Mouse (Mus musculus) liver, embryonic 13.5 days (tissue): ENCODE results near the gene Hoxa6. TPM values are rescaled to one million over a fixed set of nuclear protein-coding genes. Genes with fewer than 3 reads are reported as not detected.
A peak's percentile ranks its signal among the peaks of the same experiment; 100 is the strongest.

Experiments used
- ATAC-seq: fragments of 200-750 bp; cut with Nextera tagmentation; 2 replicates; pipeline ENCODE4 v1.8.0; 2017; ENCODE audit warnings: low read depth, mild to moderate bottlenecking, moderate number of reproducible peaks, moderate library complexity
- DNase-seq: peaks from one replicate; pipeline ENCODE4 v3.0.0; 2022
- H3K27ac ChIP-seq: fragments of 300-500 bp; sonication (generic); 2 replicates; pipeline ENCODE4 v1.5.1; 2015; ENCODE audit warnings: moderate library complexity, mild to moderate bottlenecking, inconsistent platforms
- H3K27me3 ChIP-seq: fragments of 300-500 bp; sonication (generic); 2 replicates; pipeline ENCODE4 v1.6.1; 2015; ENCODE audit warnings: mild to moderate bottlenecking, inconsistent platforms
- H3K36me3 ChIP-seq: fragments of 300-500 bp; sonication (generic); 2 replicates; pipeline ENCODE4 v1.6.1; 2015; ENCODE audit warnings: mild to moderate bottlenecking, inconsistent platforms
- H3K4me1 ChIP-seq: fragments of 300-500 bp; sonication (generic); replicated peaks from 2 replicates; pipeline ENCODE4 v1.6.1; 2015; ENCODE audit warnings: inconsistent platforms
- H3K4me2 ChIP-seq: fragments of 300-500 bp; sonication (generic); 2 replicates; pipeline ENCODE4 v1.6.1; 2015; ENCODE audit warnings: inconsistent platforms, mild to moderate bottlenecking, moderate library complexity
- H3K4me3 ChIP-seq: fragments of 300-500 bp; sonication (generic); replicated peaks from 2 replicates; pipeline ENCODE4 v1.5.1; 2015; ENCODE audit warnings: mild to moderate bottlenecking, inconsistent platforms
- H3K9ac ChIP-seq: fragments of 300-500 bp; sonication (generic); 2 replicates; pipeline ENCODE4 v1.6.1; 2015; ENCODE audit warnings: mild to moderate bottlenecking, inconsistent platforms
- H3K9me3 ChIP-seq: fragments of 300-500 bp; sonication (generic); replicated peaks from 2 replicates; pipeline ENCODE4 v1.6.1; 2016; ENCODE audit warnings: inconsistent platforms
- WGBS: fragments of 180-500 bp; shearing (Covaris S2); methylation state at CpG from one replicate; pipeline ENCODE4 v1.1.7; 2015; ENCODE audit not compliant: insufficient replicate concordance; 5-methylcytosine and 5-hydroxymethylcytosine counted together
- polyA plus RNA-seq: library from polyadenylated mRNA; unstranded; fragments of >200 nt; fragmentation: Nextera tagmentation; extraction: Ambion mirVana; gene quantifications from 2 replicates; pipeline ENCODE4 v1.2.1, GENCODE M21; 2015

The Hoxa6 gene
- polyA plus RNA-seq, 1 experiment from 2014 or later: not detected

DNA sequence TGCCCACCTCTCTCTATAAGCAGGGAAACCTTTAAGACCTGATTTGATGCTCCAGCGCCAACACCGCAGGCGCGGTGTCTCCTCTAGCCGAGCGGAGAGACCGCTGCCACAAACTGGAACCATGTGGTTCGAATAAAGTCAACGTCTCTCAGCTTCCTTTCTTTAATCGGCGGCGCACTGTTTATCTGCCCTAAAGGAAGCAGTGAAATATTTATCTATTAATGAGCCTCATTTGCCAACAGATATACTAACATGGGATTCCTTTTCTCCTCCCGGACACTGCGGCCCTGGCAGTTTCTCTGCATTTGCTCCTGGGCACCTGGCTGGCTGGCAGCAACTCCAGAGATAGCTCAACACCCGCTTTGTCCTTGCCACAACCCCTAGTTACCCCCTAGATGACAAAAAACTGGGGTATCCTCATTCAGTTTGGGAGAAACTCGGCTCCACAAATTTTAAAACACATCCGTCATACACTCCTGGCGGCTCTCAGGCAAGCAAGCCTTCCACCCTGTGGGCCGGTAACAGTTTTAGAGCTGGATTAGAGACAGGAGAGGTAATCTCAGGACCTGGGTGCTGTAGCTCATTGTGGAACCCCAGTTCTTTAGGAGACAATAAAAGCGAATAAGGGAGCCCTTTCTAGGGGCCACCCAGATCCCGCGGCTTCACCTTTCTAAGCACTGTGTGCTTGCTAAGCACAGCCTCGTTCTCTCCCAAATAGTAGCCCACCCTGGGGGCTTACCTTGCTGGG, 9.5 kb upstream of the Hoxa6 start:
- H3K4me3 ChIP-seq: peak overlapping the region; percentile 37; the same call in 1 of the 2 replicates
- H3K4me2 ChIP-seq: peak overlapping the region; percentile 46
- 11% methylated on average over 23 of the region's 23 CpGs for WGBS
- no peak overlapping the region for H3K27ac ChIP-seq
- H3K9me3 ChIP-seq: no peaks in the 10 kb centered on the region
- no peak overlapping the region for H3K9ac ChIP-seq
- no peak for ATAC-seq
- no peaks in the 10 kb centered on the region for H3K36me3 ChIP-seq
- peaks cover 100% of the 10 kb centered on the region for H3K27me3 ChIP-seq
- H3K4me1 ChIP-seq: peaks cover 15% of the 10 kb centered on the region
- no peak for DNase-seq

DNA sequence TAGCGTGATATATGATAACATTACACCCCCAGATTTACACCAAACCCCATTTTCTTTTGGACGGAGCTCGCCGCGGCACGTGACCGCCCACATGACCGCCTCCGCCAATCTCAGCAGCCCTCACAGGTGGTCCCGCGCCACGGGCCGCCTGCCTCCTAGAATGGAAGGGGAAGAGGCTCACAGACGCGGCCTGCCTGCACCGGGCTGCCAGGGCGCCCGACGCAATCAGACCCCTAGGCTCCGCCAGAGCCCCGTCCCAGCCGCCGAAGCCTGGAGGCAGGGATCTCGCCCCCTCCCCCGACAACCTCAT, 8.9 kb upstream of the Hoxa6 start:
- Histone ChIP-seq H3K9me3 (no peaks in the 10 kb centered on the region), H3K9ac (no peak overlapping the region), H3K27me3 (peaks cover 100% of the 10 kb centered on the region), H3K4me2 (peak overlapping the region; percentile 46), H3K27ac (no peak overlapping the region), H3K4me3 (peak overlapping the region; percentile 37), H3K36me3 (no peaks in the 10 kb centered on the region), H3K4me1 (peaks cover 15% of the 10 kb centered on the region)
- 2% methylated on average over 25 of the region's 25 CpGs for WGBS
- no peak for ATAC-seq
- no peak for DNase-seq

DNA sequence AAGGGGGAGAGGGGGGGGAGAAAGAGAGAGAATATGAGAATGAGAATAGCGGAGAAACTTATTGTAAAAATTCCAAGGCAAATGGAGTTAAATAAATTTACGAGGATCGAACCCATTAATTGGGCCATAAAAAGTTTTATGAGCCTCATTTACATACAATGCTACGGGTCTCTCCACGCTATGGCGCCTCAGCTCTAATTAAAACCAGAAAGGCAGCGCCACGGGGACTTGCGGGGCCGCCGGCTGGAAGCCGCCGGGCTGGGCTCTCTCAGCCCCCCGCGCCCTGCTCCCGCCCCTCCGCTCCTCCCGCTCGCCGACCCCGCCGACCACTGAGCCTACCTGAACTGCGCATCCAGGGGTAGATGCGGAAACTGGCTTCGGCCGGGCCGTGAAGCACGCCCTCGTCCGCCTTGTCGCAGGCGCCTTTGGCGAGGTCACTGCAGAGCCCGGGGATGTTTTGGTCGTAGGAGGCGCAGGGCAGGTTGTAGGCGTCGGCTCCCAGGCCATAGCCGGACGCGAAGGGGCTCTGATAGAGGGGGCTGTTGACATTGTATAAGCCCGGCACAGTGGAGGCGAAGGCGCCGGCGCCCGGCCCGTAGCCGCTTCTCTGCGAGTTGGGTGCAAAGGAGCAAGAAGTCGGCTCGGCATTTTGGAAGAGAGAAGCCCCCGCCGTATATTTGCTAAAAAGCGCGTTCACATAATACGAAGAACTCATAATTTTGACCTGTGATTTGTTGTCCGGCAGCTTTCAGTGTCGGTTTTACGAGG, 8.4 kb upstream of the Hoxa6 start:
- H3K9ac ChIP-seq: no peak overlapping the region

DNA sequence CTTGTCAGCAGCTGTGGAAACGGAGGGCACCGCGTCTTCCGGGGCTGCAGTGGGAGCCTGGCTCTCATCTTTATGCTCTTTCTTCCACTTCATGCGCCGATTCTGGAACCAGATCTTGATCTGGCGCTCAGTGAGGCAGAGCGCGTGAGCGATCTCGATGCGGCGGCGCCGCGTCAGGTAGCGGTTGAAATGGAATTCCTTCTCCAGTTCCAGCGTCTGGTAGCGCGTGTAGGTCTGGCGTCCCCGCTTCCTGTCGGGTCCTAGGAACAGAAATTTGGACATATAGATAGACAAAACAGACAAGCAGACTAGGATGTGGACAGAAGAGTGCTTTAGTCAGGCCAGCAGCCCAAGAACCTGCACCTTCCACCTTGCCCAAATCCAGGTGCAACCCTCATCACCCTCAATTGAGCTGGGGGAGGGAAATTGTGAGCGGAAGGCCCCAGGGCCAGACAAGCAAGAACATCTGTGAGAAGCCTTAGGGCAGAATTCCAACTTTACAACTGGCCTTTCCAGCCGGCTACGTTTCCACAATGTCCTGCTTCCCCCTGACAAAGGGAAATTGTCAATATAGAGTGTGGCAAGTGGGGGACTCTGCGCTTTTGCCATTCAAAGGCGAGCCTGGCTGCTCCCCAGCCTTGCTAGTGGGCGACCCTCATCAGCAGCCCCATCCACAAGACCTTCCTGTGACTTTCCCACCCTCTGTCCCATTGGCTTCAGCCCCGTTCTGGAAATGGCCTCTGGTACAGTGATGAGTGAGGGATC, 7.4 kb upstream of the Hoxa6 start:
- no peak for ATAC-seq
- Histone ChIP-seq H3K27me3 (peaks cover 100% of the 10 kb centered on the region), H3K36me3 (no peaks in the 10 kb centered on the region), H3K4me1 (peaks cover 15% of the 10 kb centered on the region), H3K9me3 (no peaks in the 10 kb centered on the region), H3K4me3 (no peak overlapping the region), H3K4me2 (no peak overlapping the region), H3K27ac (no peak overlapping the region), H3K9ac (no peak overlapping the region)
- DNase-seq: no peak
- 2% methylated on average over 30 of the region's 30 CpGs for WGBS

More for the DNA sequence above, 8.4 kb upstream of the Hoxa6 start:
- no peaks in the 10 kb centered on the region for H3K9me3 ChIP-seq
- 1% methylated on average over 60 of the region's 60 CpGs for WGBS
- H3K4me1 ChIP-seq: peaks cover 16% of the 10 kb centered on the region
- peaks cover 100% of the 10 kb centered on the region for H3K27me3 ChIP-seq
- H3K4me2 ChIP-seq: peak overlapping the region; percentile 46
- ATAC-seq: no peak
- H3K27ac ChIP-seq: no peak overlapping the region
- peak overlapping the region; percentile 37 for H3K4me3 ChIP-seq
- no peaks in the 10 kb centered on the region for H3K36me3 ChIP-seq
- no peak for DNase-seq

DNA sequence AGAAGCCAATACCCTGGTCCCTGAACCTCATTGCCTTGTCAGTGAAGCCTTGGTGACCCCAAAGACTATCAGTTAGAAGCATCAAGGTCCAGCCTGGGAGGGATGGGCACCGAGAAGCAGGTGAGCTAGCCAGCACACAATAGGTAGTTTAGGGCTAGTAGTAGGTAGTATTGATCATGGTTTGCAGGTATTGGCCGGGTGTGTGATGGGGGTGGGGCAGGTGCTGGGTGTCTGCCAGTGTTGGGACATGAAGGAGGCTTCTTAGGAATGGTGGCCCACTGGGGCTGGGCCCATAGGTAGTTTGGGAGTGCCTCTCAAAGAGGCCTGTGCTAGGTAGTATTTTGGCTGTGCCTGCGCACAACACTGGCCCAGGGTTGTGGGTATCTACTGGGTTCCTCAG, 6.5 kb upstream of the Hoxa6 start:
- ATAC-seq: no peak
- Histone ChIP-seq H3K36me3 (no peaks in the 10 kb centered on the region), H3K4me1 (peaks cover 15% of the 10 kb centered on the region), H3K27me3 (peaks cover 100% of the 10 kb centered on the region), H3K4me3 (no peak overlapping the region), H3K4me2 (no peak overlapping the region), H3K27ac (no peak overlapping the region), H3K9ac (no peak overlapping the region), H3K9me3 (no peaks in the 10 kb centered on the region)
- DNase-seq: no peak
- WGBS: 18% methylated on average over 3 of the region's 3 CpGs

DNA sequence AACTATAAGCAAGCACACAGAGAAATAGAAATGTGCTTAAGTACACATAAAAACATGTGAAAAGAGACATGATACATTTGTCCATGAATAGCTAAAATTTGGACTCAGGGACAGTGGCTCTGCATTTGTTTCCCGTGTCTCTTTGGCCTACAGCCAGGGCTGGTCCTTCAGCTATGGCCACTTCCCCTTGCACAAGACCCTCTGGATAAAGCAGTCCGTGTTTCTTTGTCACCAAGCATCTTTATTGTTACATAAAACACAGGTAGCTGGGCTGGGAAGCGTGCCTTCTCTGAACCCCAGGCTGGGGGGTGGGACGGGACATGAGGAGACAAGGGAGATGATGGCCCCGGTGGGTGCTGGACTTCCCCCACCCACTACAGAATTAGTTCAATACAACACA, 5.7 kb upstream of the Hoxa6 start:
- DNase-seq (no peak), ATAC-seq (no peak)
- 20% methylated on average over 5 of the region's 5 CpGs for WGBS
- H3K9ac ChIP-seq: no peak overlapping the region
- no peaks in the 10 kb centered on the region for H3K9me3 ChIP-seq
- H3K36me3 ChIP-seq: no peaks in the 10 kb centered on the region
- no peak overlapping the region for H3K4me2 ChIP-seq
- no peak overlapping the region for H3K27ac ChIP-seq
- H3K4me1 ChIP-seq: peaks cover 15% of the 10 kb centered on the region
- H3K4me3 ChIP-seq: no peak overlapping the region
- peaks cover 100% of the 10 kb centered on the region for H3K27me3 ChIP-seq

DNA sequence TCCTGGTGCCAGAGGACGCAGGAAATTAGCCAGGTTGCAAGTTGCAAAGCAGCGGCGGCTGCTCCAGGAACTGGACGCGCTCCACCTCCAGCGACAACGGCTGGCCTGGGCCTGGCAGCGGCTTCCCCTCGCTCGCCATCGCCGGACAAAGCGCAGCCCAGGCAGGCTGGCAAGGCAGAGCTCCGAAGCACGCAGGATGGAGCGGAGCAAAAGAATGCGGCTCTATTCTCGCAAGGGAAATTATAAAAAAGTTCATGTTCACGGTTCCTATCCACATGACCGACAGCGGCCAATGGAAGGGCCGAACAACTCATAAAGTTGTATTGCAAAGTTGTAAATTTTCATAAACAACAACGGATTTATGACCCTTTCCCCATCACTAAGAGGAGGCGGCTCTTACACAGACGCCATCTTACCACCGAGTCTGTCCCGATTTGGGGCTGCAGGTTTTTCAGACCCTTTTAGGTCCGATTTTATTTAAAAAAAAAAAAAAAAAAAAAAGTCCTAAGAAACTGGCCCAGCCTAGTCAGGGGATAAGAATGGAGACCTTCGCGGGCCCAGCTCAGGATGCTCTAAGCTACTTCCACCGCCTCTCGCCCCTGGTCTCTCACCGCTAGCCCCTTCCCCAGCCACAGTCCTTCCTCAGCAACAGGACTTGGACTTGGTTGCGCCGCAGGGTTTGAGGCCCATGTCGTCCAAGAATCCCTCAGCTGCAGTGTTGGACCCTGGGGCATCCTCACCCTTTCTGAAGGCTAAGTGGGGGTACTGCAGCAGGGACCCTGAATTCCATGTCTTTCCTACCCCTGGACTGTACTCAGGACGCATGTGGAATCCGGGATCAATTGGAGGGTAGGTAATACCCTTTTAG, 4.8 kb upstream of the Hoxa6 start, which contains the start of the genes Hoxa3 and Gm28308:
Gene Hoxa3, minus strand, starts transcription at position 218 of the 868 bp plus-strand sequence.
Gene Gm28308, minus strand, starts transcription at position 221 of the 868 bp plus-strand sequence.
- no peak for ATAC-seq
- H3K4me3 ChIP-seq: peak within 1 kb of the TSS; percentile 36
- no peak within 1 kb of the TSS for H3K9ac ChIP-seq
- peak within 1 kb of the TSS; percentile 48 for H3K4me2 ChIP-seq
- H3K36me3 ChIP-seq: no peaks in the 10 kb centered on the region
- no peak for DNase-seq
- no peak within 1 kb of the TSS for H3K27ac ChIP-seq
- 4% methylated on average over 38 of the region's 38 CpGs for WGBS
- peaks cover 100% of the 10 kb centered on the region for H3K27me3 ChIP-seq
- H3K4me1 ChIP-seq: peaks cover 15% of the 10 kb centered on the region
- no peaks in the 10 kb centered on the region for H3K9me3 ChIP-seq

DNA sequence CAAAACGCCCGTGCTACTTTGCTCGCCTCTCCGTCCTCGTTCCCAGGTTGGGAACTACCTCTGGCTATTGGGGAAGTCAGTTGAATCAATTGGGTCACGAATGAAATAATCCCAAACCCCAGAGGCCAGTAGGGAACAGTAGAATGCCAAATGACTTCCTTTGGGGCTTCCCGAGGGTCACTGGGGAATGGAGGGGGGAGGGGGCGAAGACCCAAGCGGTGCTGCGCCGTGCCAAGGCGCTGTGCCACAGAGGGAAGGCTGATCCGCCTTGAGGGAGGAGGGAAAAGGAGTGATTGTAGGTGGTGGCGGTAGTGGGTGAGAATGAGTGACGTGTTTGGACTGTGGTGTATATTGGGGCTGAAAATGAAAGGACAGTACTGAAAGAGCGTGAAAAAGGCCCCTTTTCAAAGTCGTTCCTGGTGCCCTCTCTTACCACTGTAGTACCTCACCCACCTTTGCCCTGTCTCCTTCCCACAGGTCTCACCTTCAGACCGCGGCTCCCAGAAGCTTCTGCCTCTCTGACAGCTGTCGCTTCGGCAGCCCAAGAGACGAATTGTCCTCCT, 4.1 kb upstream of the Hoxa6 start:
- DNase-seq (no peak), ATAC-seq (no peak)
- 2% methylated on average over 20 of the region's 22 CpGs for whole genome bisulfite sequencing
- Histone ChIP-seq H3K36me3 (no peaks in the 10 kb centered on the region), H3K4me1 (peaks cover 14% of the 10 kb centered on the region), H3K9ac (no peak overlapping the region), H3K27me3 (peaks cover 100% of the 10 kb centered on the region), H3K4me2 (peak overlapping the region; percentile 48), H3K4me3 (peak overlapping the region; percentile 36), H3K9me3 (no peaks in the 10 kb centered on the region), H3K27ac (no peak overlapping the region)

DNA sequence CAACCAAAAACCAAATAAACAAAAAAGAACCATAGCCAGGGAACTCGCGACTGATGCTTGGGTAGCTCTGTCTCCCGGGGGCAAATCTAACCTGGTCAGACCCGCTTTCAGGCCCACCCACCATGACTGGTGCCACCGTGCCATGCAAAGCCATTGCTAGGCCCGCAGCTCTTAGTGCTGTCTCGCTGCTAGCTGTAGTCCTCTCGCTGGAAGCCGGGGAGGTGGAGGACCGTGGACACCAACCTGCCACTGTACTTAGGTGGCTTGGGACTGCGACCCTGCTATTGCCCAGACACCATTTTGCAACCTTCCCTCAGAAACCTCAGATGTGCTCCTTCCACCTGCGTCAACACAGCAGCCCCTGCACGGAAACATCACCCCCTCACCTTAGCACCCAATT, 3.4 kb upstream of the Hoxa6 start:
- H3K27ac ChIP-seq: no peak overlapping the region
- no peak for ATAC-seq
- DNase-seq: no peak

DNA sequence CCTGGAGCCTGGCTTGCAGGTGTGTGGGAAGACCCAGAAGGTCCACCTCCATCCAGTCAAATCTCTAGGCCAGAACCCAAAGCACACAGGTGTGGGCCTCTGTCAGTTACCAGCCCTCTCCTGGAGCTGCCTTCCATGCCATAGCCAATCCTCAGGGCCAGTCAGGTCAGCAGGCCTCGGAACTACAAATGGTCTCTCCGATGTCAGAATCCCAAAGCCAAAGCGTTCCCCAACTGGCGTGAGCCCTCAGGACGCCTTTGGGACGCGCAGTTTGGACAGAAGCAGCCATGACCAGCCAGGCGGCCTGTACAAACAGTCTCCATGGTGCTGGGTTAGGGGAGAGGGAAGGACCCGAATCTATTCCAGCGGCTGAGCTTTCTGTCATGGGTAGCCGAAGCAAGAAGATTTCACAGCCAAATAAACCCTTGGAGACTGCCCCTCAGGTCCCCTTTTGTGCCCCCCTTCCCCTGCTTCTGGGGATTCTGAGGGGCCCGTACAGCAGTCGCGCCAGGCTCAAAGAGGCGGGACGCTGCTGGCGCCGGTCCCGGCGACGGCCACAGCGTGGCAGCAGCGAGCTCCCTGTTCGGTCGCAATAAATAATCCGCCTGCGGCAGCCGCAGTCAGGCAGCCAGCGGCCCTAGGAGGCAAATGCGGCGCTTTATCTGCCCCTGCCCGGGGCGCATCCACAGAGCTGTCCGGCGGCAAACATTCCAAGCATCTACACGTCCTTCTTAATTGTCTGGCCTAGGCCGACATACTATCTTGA, 2.8 kb upstream of the Hoxa6 start:
- Histone ChIP-seq H3K4me2 (peak overlapping the region; percentile 48), H3K36me3 (no peaks in the 10 kb centered on the region), H3K9me3 (no peaks in the 10 kb centered on the region), H3K4me3 (peak overlapping the region; percentile 36; the same call in 1 of the 2 replicates), H3K27me3 (peaks cover 100% of the 10 kb centered on the region), H3K4me1 (peaks cover 5% of the 10 kb centered on the region; the same call in 1 of the 2 replicates), H3K9ac (no peak overlapping the region), H3K27ac (no peak overlapping the region)
- ATAC-seq: no peak
- DNase-seq: peak; percentile 28
- 2% methylated on average over 37 of the region's 37 CpGs for WGBS

More for the DNA sequence above, 3.4 kb upstream of the Hoxa6 start:
- WGBS: 4% methylated on average over 13 of the region's 13 CpGs
- Histone ChIP-seq H3K9ac (no peak overlapping the region), H3K4me2 (peak overlapping the region; percentile 48), H3K4me1 (peaks cover 7% of the 10 kb centered on the region), H3K36me3 (no peaks in the 10 kb centered on the region), H3K27me3 (peaks cover 100% of the 10 kb centered on the region), H3K4me3 (peak overlapping the region; percentile 36), H3K9me3 (no peaks in the 10 kb centered on the region)
